Mouse (Mus musculus) lung, postnatal 0 days (tissue): ENCODE measurements around the gene Carmil1.

Experiments
- CTCF ChIP-seq: IDR thresholded peaks from 2 replicates; pipeline ENCODE4 v1.5.1; 2016; ENCODE audit warnings: antibody characterized with exemption, mild to moderate bottlenecking
- EP300 ChIP-seq: IDR thresholded peaks from 2 replicates; pipeline ENCODE4 v1.6.1; 2016; ENCODE audit warnings: antibody characterized with exemption, mild to moderate bottlenecking, control low read depth

GRCm38 (mm10) chr13:24159190-24159965 lies 121.2 kb downstream of the Carmil1 start:
- TF ChIP-seq CTCF (no peak), EP300 (no peak)
